Mouse (Mus musculus): ENCODE data around the gene Ptprm.

GRCm38 (mm10) chr17:66699896-66700295 is 654.4 kb downstream of the Ptprm start:
- TF ChIP-seq CTCF (IDR thresholded peaks at IDR 0.05) (no peak), EP300 (IDR thresholded peaks at IDR 0.05) (no peak)
